Mouse (Mus musculus): ENCODE results near the gene Tssk6. TPM values are rescaled to one million over a fixed set of nuclear protein-coding genes. Genes with fewer than 3 reads are reported as not detected.

Tssk6 gene
- total RNA-seq, 2 experiments from 2014 or later = 0.26 TPM; not detected in 1

DNA sequence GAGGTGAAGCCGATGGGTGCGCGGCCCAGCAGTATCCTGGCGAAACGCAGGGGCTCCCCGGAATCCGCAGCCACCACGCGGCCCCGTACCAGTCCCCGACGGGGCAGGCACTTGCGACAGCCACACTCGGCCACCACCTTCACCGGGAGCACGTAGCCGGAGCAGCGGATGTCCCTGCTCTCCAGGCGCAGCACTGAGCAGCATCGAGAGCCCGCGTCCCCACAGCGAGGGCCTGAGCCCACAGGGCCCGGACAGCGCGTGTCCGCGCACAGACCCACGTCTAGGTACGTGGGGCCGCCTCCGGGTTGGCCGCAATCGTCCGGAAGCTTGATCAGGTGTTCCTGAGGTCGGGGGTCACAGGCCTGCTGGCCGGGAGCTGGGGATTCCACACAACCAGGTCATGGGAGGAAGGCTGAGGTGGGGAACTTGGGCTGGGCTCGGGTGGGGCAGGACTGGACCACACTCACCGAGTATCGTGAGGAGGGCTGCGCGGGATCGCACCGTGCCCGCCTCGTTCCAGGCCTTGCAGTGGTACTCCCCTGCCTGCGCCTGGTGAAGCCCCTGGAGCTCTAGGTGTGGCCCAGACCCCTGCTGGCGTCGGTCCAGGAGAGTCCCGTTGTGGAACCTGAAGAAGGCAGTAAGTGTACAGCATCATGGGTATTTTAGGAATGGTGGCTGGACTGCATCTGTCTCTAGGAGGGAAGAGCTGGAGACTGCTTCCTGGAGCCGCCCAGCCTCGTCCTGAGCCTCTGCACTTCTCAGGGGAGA, 19.0 kb upstream of the Tssk6 start:
- no peak for ATAC-seq (ENCODE audit: poor library complexity, severe bottlenecking)

DNA sequence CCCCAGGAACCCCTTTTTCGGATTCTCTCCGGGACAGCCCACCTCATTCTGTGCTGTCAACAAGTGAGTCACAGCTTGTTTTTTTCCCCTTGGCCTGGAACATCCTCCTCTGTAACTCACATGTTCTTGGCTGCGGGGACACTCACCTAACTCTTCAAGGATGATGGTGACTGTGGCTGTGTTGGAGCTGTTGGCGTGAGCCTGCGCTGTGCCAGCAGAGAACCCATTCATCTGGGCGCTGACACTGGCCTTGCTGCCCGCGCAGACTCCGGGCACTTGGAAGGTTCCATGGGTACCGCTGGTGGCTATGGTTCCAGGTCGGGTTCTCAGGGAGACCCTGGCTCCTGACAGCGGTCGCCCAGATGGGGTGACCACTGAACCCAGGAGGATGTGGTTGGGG, 17.8 kb upstream of the Tssk6 start:
- no peak for ATAC-seq (ENCODE audit: poor library complexity, severe bottlenecking)

DNA sequence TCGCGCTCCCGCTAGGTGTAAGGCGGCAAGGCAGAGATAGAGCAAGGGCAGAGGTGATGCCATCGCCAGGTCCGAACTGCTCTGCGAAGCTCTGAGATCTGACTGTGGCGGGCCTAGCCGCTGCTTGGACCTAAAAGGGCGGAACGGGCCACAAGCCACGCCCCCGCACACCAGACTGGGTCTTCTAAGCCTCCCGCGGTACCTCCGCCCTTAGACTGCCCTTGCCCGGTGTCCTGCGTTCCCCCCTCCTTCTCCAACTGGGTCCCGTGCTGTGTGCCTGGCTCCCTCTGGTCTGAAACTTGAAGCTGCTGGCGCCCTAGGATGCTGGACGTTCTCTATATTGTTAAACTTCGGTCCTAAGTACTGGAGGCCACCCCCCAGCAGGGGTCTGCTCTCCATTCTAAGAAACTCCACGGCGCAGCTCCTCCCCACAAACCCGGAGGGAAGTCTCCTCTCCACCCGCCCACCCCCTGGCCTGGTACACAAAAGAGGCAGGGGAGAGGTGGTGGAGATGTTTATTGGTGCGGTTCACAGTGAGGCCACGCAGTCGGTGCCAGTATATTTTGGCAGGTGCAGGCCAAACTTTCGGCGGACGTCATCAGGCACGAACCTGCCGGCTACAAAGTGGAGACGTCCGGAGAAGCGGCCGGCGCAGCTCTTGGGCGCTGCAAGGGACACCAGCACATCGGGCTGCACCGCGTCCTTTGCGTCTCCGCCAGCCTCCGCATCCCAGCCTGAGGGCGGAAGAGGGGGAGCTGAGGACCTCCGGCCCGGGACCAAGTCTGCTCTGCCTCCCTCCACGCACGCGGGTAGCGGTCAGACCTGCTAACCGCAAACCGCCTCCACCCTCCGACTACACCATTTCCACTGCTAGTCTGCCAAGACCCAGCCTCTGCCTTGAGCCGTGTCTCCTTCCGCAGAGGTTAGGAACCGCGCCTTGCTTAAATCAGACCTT, 14.4 kb upstream of the Tssk6 start, which contains the start of gene Cilp2:
Gene Cilp2 (minus strand): TSS at position 399 of the 955 bp plus-strand sequence.
- peak; percentile 41; the same call in 1 of the 2 replicates for ATAC-seq (ENCODE audit: poor library complexity, severe bottlenecking)

DNA sequence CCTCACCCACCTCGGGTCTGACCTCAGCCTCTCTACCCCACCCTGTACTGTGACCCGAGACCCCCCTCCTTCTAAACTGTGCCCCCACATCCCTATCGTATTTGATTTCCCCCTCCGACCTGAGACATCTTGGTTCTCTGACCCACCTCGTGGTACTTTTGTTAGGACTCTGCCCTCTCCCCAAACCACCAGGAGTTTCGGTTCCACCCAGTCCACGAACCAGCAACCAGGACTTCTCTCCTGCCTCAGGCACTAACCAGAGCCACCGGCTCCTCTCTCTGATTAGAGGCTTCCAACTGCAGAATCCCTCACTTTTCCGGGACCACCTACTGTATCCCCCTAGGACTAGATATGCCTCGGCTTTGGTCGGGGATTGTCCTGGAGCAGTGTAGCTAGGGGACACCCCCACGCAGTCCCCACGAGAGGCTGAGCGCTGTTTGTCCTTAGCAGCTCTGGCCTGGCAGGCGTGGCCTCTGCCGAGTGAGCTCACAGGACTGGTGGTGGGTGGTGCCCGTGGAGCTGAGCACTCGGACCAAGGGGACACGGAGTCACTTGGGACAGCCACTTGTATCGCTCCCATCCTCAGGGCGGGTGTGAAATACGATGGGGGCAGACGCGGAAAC, 13.6 kb upstream of the Tssk6 start:
- 0 out of 2 replicates have a peak, but pooled peaks have one; percentile 31 for ATAC-seq (ENCODE audit: poor library complexity, severe bottlenecking)

DNA sequence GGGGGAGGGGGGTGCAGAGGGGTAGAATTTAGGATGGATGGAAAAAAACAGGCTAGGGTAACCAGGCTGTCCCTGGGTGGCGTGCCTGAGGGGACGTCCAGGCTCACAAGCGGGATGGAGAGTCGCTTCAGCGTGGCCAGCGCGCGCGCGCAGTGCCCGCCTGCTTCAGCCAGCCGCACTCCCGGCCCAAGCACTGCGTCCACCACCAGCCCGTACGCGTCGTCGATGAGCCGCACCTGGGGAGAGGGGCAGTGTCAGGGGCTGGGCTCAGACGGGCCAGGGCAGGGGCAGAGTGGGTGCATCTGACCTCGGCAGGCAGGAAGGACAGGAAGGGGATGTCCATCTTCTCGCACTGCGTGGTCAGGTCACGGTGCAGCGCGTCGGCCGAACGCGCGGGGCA, 13.1 kb upstream of the Tssk6 start:
- no peak for ATAC-seq (ENCODE audit: poor library complexity, severe bottlenecking)

DNA sequence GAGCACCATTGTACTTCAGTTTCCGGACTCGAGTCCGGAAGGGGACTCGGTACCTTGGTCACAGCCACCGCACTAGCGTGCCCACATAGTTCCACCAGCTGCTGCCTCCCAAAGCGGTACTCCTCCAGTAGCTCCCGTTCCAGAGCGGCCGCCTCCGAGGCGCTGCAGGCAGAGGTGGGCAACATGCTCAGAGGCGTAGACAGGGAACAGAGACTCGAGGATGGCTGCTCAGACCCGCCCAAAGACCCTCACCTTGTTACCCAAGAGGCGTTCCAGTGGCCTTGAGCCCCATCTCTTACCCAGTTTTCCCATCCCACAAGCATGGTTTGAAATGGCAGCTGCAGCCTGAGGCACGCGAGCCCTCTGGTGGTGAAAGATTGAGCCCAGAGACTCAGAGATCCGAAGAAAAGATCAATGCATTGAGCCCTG, 11.2 kb upstream of the Tssk6 start:
- ATAC-seq (ENCODE audit: poor library complexity, severe bottlenecking) = no peak

DNA sequence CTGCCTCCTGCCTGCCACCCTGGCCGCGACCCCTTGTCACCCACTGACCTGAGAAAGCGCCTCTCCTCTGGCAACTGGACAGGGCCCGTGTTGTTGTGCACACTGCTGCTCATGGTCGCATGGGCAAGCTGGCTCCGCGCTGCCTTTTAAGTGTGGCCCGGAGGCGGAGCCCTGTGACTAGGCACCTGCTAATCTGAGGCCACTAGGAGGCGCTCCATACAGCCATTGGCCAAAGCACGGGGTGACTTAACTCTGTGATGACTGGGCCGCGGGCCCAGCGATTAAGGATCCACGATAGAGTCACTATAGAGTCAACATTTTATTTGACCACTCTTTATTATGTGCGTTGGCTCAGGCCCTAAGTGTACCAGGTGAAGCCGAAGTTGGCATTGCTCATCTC, 8.1 kb upstream of the Tssk6 start:
- ATAC-seq (ENCODE audit: poor library complexity, severe bottlenecking) = peak; percentile 61

DNA sequence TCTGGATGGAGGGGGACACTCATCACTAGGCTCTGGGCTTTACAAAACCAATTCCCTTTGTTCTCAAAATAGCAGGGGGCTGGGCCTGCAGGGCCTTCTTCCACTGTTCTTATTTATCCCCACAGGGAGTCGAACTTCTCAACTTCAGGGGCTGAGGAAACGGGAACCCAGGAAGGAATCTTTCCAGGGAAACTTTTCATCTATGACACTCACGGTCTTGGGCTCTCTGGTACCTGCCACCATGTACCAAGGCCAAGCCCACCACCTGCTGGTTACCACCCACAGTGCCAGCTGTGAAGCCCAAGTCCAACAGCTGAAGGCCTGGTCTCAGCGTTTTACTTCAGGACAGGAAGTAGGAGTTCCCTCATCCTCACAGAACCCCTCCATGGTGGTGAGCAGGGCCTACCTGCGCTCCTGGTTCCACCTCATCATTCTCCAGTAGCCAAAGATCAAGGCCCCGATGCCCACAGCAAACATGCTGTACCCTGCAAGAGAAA, 7.1 kb upstream of the Tssk6 start:
- ATAC-seq (ENCODE audit: poor library complexity, severe bottlenecking) = no peak

DNA sequence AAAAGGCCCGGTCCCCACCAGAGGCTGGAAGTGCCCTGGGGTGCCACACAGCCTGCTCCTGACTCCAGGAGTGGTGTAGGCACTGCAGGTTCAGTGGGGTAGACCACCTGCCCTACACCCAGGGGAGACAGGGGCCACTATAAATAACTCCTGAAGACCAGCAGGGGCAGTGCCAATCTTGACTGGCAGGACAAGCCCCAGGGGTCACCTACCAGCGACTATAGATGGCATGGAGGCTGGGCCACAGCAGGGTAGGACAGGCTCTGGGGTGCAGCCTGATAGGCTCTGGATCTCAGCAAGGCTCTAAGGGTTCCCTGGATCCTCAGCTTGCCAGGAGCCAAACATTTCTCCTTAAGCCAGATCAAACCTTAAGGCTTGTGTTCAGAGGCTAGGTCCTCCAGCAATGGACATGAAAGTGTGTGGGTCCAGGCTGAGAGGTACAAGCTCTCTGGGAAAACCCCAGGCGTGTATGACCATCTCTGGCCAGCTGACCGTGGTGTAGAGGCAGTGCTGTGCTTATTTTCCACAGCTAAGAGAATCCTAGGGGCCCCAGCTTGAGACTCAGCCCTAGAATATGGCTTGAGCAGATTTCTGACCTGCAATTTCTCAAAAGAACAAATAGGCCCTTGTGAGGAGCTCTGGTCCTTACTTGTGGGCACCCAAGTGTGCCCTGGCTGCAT, 6.1 kb upstream of the Tssk6 start:
- no peak for ATAC-seq (ENCODE audit: poor library complexity, severe bottlenecking)

DNA sequence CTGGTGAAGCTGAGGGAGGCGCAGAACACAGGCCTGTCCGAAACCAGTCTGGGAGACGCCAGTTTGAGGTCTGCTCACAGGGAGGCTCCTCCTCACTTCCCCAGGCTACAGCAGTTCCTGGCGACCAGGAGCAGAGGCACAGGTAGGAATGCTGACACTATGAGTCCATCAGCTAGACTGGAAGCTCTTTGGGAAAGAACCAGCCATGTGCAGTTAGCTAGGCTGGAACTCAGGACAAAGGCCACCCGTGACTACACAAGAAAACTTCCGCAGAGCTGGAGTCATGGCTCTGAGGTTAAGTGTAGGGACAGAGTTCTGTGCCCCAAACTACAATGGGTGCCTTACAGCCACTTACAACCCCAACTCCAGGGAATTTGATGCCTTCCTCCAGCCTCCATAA, 4.1 kb upstream of the Tssk6 start:
- no peak for ATAC-seq (ENCODE audit: poor library complexity, severe bottlenecking)

DNA sequence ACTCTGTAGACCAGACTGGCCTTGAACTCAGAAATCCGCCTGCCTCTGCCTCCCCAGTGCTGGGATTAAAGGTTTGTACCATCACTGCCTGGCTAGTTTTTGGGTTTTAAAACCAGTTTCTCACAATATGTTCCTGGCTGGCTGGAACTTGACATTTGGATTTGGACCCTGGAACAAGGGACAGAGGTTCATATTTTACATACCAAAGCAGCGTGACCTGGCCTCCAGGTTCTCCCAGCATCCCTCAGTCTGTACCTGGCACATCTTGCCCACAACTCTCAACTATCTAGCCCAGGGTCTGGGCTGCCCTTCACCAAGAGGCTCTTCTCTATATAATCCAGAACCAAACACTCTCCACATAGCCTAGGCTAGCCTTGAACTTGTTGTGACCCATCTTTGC, 2.1 kb upstream of the Tssk6 start:
- ATAC-seq (ENCODE audit: poor library complexity, severe bottlenecking) = no peak

DNA sequence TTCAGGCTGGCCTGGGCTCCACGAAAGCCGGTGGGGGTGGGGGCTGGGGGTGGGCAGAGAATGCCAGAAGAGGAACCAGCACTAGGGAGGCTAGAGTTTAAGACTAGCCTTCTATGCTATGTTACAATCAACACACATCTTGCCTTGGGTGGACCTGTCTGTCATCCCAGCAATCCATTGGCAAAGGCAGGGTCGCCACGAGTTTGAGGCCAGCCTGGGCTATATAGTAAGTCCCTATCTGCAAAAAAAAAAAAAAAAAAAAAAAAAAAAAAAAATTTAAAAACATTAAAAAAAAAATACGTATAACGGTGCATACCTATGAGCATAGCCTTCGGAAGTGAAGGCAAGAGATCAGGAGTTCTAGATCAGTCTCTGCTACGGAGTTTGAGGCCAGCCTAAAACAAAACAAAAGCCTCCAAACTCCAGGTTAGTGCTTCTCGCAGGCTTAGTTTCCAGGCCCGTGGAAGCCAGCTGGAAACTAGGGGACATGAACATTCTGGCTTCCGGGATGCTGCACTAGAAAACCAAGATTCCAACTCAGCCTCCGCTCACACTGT, 1.0 kb upstream of the Tssk6 start:
- no peak for ATAC-seq (ENCODE audit: poor library complexity, severe bottlenecking)

DNA sequence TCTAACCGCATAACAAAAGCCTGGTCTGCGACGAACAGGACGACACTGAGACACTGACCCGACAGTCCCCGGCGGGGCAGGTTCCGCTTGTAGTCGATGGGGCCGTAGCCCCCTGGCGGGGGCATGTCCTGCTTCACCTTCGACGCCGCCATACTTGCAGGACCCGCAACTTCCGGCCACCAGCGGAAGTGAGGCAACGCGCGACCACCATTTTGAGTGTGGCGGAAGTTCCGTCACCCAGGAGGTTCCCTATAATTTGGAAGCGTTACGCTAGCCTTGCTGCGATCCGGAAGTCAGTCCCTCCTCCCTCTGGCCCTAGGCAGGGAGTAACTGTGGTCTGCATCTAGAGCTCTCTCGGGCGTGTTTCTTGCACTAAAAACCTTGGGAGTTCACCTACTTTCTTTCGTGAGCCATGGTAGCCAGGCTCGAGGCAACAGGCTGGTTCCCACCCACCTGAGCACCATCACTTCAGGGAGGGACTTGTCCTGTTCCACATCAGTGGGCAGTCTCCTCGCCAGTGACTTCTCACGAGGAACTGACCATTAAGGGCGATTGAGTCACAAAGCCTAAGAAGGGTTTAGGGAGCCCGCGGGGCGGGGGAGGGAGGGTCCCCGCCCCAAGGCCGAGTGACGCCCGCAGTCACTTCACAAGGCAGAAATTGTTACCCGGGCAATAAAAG, 361 bp upstream of the Tssk6 start:
- peak; percentile 85 for ATAC-seq (ENCODE audit: poor library complexity, severe bottlenecking)

DNA sequence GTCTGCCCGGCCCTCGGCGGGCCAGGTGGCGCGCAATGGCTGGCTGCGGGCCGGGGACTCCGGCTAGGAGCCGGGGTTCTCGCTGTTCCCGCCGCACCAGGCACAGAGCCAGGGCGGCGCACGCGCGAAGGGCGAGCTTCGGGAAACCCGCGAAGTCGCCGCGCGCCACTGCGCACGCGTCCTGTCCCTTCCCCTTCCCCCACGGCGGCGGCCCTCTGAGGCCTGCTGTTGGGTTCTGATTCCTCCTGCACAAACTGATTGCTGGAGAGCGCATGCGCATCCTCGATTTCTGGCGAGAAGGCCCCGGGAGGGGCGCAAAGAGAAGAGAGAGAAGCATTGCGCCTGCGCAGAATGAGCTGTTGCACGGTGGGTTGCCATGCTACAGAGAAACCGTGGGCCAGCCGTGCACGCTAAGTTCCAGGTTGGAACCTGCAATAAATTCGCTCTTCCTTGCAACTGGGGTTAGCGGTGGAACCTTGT, 1.1 kb downstream of the Tssk6 start:
- peak; percentile 65 for ATAC-seq (ENCODE audit: poor library complexity, severe bottlenecking)

DNA sequence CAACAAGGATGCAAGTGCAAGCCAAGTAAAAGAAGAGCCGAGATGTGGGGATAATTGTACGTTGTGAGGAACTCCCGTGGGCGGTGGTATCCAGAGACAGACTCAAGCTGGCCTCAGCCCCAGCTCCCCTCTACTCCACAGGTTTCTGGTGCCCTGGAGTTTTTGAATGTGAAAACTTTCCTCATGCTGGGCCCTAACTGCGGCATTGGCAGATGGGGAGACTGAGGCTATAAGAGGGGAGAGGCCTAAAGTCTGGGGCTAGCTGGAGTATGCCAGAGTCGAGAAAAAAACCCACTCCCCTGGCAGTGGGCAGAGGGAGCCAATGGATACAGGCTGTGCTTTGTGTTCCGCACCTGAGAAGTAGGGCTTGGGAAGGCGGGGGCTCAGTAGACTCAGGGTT, 2.1 kb downstream of the Tssk6 start:
- ATAC-seq (ENCODE audit: poor library complexity, severe bottlenecking) = no peak

DNA sequence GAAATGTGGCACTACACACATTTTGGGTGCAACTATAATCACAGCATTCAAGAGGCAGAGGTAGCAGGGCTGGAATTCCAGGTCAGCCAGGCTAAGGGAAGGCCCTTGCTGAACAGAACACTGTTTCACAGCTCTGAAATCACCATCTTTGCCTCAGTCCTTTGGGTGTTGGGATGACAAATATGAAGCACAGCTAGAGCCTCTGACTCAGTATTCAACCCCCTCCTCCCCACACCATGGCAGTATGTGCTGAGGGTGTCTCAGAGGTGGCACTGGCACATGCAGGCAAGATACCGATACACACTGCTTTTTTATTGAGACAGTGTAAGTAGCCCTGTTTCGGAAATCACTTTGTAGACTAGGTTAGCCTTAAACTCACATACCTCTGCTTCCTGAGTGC, 4.3 kb downstream of the Tssk6 start:
- ATAC-seq (ENCODE audit: poor library complexity, severe bottlenecking) = no peak

DNA sequence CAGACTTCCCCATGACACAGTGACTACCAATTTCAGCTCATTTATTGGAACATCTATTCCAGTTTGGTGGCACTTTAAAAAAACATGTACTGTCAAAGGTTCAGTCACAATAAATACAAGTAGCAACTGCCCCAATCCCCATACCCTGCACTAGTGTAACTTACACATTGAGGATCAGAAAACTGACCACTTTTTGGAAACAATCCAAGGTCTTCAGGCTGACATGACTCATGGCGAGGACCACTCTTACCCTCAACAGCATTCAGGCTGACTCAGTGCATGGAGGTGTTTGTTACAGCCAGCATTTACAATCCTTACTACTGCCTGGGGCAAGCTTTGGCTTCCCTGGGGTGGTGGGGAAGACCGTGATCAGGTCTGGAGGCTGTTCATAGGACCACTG, 5.1 kb downstream of the Tssk6 start:
- ATAC-seq (ENCODE audit: poor library complexity, severe bottlenecking) = no peak

DNA sequence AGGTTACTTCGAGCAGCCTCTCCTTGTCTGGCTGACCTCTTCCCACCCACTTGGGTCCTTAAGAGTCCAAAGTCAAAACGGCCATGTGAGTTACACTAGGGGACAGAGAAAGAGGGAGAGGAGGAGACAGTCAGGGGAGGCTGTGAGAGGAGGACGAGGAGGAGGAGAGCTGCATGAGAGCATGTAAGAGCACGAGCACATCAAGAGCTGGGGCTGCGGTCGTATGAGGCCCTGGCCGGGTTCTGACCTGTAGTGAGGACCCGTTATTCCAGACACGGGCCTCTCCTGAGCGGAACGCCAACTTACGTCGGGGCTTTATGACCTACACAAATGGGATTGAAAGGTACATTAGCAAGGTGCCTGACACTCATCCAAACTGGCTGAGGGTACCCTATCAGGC, 9.9 kb downstream of the Tssk6 start:
- no peak for ATAC-seq (ENCODE audit: poor library complexity, severe bottlenecking)

DNA sequence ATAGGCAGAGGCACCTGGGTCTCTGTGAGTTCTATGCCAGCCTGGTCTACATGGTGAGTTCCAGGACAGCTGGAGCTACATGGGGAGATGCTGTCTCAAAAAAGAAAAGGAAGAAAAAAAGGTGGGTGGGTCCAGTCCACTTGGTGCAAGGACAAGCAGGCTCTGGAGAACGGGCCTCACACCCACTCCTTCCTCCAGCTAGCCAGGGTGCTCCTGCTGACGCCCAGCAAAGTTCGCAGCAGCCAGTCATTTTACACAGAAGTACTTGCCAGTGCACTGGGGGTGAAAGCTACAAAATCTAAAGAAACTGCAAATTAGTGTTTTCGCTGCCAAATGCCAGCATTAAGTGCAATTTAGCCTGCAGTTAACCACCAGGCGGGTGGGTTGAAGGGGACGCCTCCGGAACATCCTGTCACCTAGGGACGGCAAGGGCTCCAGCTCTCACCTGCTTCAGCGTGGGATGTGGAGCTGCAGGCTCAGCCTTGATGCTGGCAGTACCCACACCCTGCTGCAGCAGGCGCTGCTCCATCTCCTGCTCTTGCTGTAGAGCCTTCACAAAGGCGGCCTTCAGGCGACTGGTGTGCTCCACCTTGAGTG, 10.6 kb downstream of the Tssk6 start:
- no peak for ATAC-seq (ENCODE audit: poor library complexity, severe bottlenecking)
